Mouse (Mus musculus) neural tube, embryonic 12.5 days (tissue): Measurements from ENCODE around the gene Wipi2. TPM values are rescaled to one million over a fixed set of nuclear protein-coding genes. Genes with fewer than 3 reads are reported as not detected.

Experiments used
- ATAC-seq: fragments of 200-750 bp; cut with Nextera tagmentation; 2 replicates; pipeline ENCODE4 v1.8.0; 2017; ENCODE audit warnings: low read depth, mild to moderate bottlenecking, moderate TSS enrichment, moderate library complexity; ENCODE audit not compliant: low FRiP score
- H3K27ac ChIP-seq: fragments of 300-500 bp; sonication (generic); 2 replicates; pipeline ENCODE4 v1.5.1; 2016
- H3K27me3 ChIP-seq: fragments of 300-500 bp; sonication (generic); replicated peaks from 2 replicates; pipeline ENCODE4 v1.6.1; 2016; ENCODE audit warnings: mild to moderate bottlenecking
- H3K36me3 ChIP-seq: fragments of 300-500 bp; sonication (generic); 2 replicates; pipeline ENCODE4 v1.6.1; 2016; ENCODE audit warnings: mild to moderate bottlenecking
- H3K4me1 ChIP-seq: fragments of 300-500 bp; sonication (generic); 2 replicates; pipeline ENCODE4 v1.6.1; 2016
- H3K4me2 ChIP-seq: fragments of 300-500 bp; sonication (generic); replicated peaks from 2 replicates; pipeline ENCODE4 v1.6.1; 2016; ENCODE audit warnings: mild to moderate bottlenecking
- H3K4me3 ChIP-seq: fragments of 300-500 bp; sonication (generic); 2 replicates; pipeline ENCODE4 v1.5.1; 2016
- H3K9ac ChIP-seq: fragments of 300-500 bp; sonication (generic); 2 replicates; pipeline ENCODE4 v1.6.1; 2016; ENCODE audit warnings: mild to moderate bottlenecking
- H3K9me3 ChIP-seq: fragments of 300-500 bp; sonication (generic); 2 replicates; pipeline ENCODE4 v1.6.1; 2016; ENCODE audit warnings: mild to moderate bottlenecking
- WGBS: fragments of 180-500 bp; shearing (Covaris S2); methylation state at CpG from one replicate; pipeline ENCODE4 v1.1.7; 2016; 5-methylcytosine and 5-hydroxymethylcytosine counted together
- polyA plus RNA-seq: library from polyadenylated mRNA; unstranded; fragments of >200 nt; fragmentation: Nextera tagmentation; extraction: Ambion mirVana; gene quantifications from 2 replicates; pipeline ENCODE4 v1.2.1, GENCODE M21; 2016

Wipi2 gene
- 58.1 and 61.6 TPM in 2 replicates for polyA plus RNA-seq

DNA sequence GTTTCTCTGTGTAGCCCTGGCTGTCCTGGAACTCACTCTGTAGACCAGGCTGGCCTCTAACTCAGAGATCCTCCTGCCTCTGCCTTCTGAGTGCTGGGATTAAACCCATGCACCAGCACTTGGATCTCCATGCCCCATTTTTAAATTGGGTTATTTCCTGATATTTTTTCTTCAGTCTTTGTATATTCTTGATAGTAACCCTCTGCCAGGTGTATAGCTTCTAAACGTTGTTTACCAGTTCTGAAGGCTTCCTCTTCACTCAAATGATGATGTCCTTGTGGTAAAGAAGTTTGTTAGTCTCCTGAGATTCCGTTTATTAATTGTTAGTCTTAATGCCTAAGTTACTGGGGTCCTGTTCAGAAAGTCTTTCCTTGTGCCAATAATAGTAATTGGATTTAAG is at the start of gene Wipi2:
Wipi2 (plus strand) TSS at position 301 of the 400 bp plus-strand sequence.
- H3K4me1 ChIP-seq: peaks cover 12% of the 10 kb centered on the region
- H3K36me3 ChIP-seq: no peaks in the 10 kb centered on the region
- peak within 1 kb of the TSS; percentile 97 for H3K4me2 ChIP-seq
- H3K27me3 ChIP-seq: no peaks in the 10 kb centered on the region
- no peak within 1 kb of the TSS for H3K9ac ChIP-seq
- no peaks in the 10 kb centered on the region for H3K9me3 ChIP-seq
- peak within 1 kb of the TSS; percentile 93; the same call in 1 of the 2 replicates for H3K4me3 ChIP-seq
- H3K27ac ChIP-seq: no peak within 1 kb of the TSS
- ATAC-seq: no peak
- 93% methylated on average over 2 of the region's 2 CpGs for WGBS

- 88% methylated on average over 10 of the region's 10 CpGs for WGBS
- Histone ChIP-seq H3K9ac (no peak overlapping the region), H3K27ac (no peak overlapping the region), H3K36me3 (no peaks in the 10 kb centered on the region), H3K27me3 (no peaks in the 10 kb centered on the region), H3K4me3 (no peak overlapping the region), H3K4me2 (no peak overlapping the region), H3K4me1 (peaks cover 2% of the 10 kb centered on the region), H3K9me3 (0 out of 2 replicates have a peak, but pooled peaks cover 4% of the 10 kb centered on the region)
- ATAC-seq: no peak
Measured at GRCm38 (mm10) chr5:142578192-142578591, 49.3 kb upstream of the Wipi2 start.

DNA sequence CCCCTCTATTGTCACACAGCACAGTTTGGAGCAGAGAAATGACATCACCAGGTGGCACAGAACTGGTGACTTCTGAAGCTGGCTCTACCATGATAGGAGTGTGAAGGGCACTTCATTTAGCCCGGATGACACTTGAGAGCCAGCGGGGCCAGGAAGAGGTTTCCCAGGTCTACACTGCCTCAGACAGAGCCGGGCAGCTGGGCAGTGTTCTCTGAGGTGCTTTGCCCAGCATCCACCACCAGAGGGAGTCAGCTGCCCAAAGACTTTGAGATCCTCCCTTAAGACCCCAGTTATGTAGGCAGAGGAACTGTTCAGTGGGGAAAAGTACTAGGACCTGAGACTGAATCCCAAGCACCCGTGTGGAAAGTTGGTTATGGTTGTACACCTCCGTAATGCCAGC is 46.0 kb upstream of the Wipi2 start:
- H3K36me3 ChIP-seq: no peaks in the 10 kb centered on the region
- H3K9ac ChIP-seq: no peak overlapping the region
- no peaks in the 10 kb centered on the region for H3K27me3 ChIP-seq
- H3K4me2 ChIP-seq: no peak overlapping the region
- H3K9me3 ChIP-seq: 0 out of 2 replicates have a peak, but pooled peaks cover 4% of the 10 kb centered on the region
- H3K4me1 ChIP-seq: peaks cover 8% of the 10 kb centered on the region
- WGBS: 15% methylated on average over 5 of the region's 5 CpGs
- ATAC-seq: no peak
- no peak overlapping the region for H3K4me3 ChIP-seq
- H3K27ac ChIP-seq: no peak overlapping the region

DNA sequence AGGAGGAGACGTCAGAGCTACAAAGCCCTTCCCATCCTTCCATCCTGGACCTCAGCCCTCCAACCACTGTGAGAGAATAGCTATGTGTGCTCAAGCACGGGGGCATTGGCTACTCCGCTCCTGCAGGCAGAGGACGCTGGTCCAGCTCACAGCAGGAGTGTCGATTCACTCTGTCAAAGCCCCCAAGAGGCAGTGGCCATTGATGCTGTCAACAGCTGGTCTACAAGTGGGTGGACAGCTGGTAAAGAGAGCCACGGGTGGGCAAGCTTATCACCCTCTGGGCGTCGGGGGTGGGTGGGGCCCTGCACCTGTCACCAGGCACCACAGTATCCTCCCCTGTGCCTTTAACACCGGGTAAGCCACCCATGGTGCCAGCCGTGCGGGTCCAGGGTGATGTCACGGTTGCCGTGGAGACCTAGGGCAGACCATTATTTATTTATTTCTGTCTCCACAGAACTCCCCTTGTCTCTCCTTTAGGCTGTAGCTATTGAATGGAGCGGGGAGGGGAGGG is 43.8 kb upstream of the Wipi2 start:
- 19% methylated on average over 14 of the region's 14 CpGs for WGBS
- peak overlapping the region; percentile 6; the same call in 1 of the 2 replicates for H3K27ac ChIP-seq

GRCm38 (mm10) chr5:142590953-142591616 is 36.4 kb upstream of the Wipi2 start:
- Histone ChIP-seq H3K9me3 (no peaks in the 10 kb centered on the region), H3K9ac (no peak overlapping the region), H3K4me3 (no peak overlapping the region), H3K27me3 (no peaks in the 10 kb centered on the region), H3K4me1 (peaks cover 10% of the 10 kb centered on the region), H3K36me3 (no peaks in the 10 kb centered on the region), H3K27ac (no peak overlapping the region), H3K4me2 (no peak overlapping the region)
- WGBS: 68% methylated on average over 6 of the region's 6 CpGs
- no peak for ATAC-seq

More for the DNA sequence above, 43.8 kb upstream of the Wipi2 start:
- H3K4me1 ChIP-seq: peaks cover 8% of the 10 kb centered on the region
- no peaks in the 10 kb centered on the region for H3K27me3 ChIP-seq
- H3K4me2 ChIP-seq: peak overlapping the region; percentile 36
- no peaks in the 10 kb centered on the region for H3K36me3 ChIP-seq
- no peak overlapping the region for H3K9ac ChIP-seq
- H3K9me3 ChIP-seq: no peaks in the 10 kb centered on the region
- H3K4me3 ChIP-seq: no peak overlapping the region
- peak; percentile 96 for ATAC-seq

DNA sequence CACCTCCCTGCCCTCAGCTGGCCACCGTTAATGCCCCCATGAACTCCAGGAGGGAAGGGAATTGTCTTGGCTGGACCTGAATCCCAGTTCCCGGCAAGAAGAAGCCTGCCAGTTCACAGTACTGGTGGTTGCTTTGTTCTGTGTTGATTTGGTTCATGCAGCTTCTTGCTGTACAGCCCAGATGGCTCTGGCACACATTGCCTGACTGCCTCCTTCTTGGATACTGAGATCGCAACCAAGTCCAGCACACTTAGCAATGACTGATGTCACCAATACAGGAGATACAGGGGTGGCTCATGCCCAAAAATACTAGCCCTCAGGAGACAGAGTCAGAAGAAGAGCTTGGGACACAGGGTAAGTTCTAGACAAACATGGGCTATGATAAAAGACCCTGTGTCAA is 31.8 kb upstream of the Wipi2 start:
- Histone ChIP-seq H3K27ac (no peak overlapping the region), H3K27me3 (no peaks in the 10 kb centered on the region), H3K9ac (no peak overlapping the region), H3K9me3 (no peaks in the 10 kb centered on the region), H3K4me3 (no peak overlapping the region), H3K4me1 (no peaks in the 10 kb centered on the region), H3K36me3 (no peaks in the 10 kb centered on the region), H3K4me2 (no peak overlapping the region)
- WGBS: 85% methylated on average over 3 of the region's 3 CpGs
- ATAC-seq: no peak

DNA sequence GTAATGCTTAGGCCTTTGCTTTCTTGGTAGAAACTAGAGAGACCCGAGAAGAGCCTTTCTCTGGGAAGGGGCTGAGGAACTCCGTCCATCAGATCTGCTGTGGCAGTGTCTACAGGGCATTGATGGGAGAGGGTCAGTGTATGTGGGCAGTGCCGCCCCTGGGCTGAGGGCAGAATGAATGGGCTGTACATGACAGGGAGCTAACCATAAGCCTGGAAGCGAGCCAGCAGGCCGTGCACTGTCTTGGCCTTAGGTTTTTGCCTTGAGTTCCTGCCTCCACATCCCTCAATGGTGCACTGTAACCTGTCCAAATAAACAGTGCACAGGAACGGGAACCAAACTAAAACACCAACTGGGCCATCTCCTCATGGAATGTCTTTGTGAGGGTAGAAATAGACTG is 30.8 kb upstream of the Wipi2 start:
- Histone ChIP-seq H3K27ac (no peak overlapping the region), H3K9ac (no peak overlapping the region), H3K4me1 (no peaks in the 10 kb centered on the region), H3K9me3 (no peaks in the 10 kb centered on the region), H3K4me3 (no peak overlapping the region), H3K36me3 (no peaks in the 10 kb centered on the region), H3K27me3 (no peaks in the 10 kb centered on the region), H3K4me2 (no peak overlapping the region)
- ATAC-seq: no peak
- WGBS: 85% methylated on average over 6 of the region's 6 CpGs

GRCm38 (mm10) chr5:142597648-142598390 is 29.7 kb upstream of the Wipi2 start:
- Histone ChIP-seq H3K27ac (no peak overlapping the region), H3K4me1 (no peaks in the 10 kb centered on the region), H3K27me3 (no peaks in the 10 kb centered on the region), H3K4me3 (no peak overlapping the region), H3K9me3 (no peaks in the 10 kb centered on the region), H3K36me3 (no peaks in the 10 kb centered on the region), H3K9ac (no peak overlapping the region), H3K4me2 (no peak overlapping the region)
- no peak for ATAC-seq
- 68% methylated on average over 6 of the region's 6 CpGs for WGBS

DNA sequence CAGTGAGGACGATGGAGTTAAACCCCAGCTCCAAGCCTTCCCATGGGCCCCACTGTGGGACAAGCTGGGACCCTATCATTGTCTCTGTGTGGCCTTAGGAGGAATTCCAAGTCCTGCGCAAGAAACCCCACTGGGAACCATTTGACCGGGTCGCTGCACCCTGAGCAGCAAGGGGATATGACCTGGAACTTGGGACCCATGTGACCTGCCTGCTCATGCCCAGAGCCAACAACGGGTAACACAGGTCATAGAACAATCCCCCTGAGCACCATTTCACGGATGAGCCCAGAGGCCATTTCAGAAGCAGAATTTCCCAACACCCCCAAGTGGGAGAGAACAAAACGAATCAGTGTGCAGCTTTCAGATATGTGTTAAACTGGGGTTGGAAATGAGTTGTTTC is 23.1 kb upstream of the Wipi2 start:
- WGBS: 76% methylated on average over 7 of the region's 7 CpGs
- Histone ChIP-seq H3K36me3 (no peaks in the 10 kb centered on the region), H3K9ac (no peak overlapping the region), H3K27ac (no peak overlapping the region), H3K4me2 (no peak overlapping the region), H3K27me3 (peaks cover 18% of the 10 kb centered on the region), H3K9me3 (no peaks in the 10 kb centered on the region), H3K4me1 (peaks cover 9% of the 10 kb centered on the region), H3K4me3 (no peak overlapping the region)
- no peak for ATAC-seq

- no peak for ATAC-seq
- H3K36me3 ChIP-seq: no peaks in the 10 kb centered on the region
- no peak overlapping the region for H3K4me2 ChIP-seq
- WGBS: 87% methylated on average over 12 of the region's 12 CpGs
- H3K9ac ChIP-seq: no peak overlapping the region
- no peak overlapping the region for H3K27ac ChIP-seq
- H3K4me3 ChIP-seq: no peak overlapping the region
- H3K4me1 ChIP-seq: peaks cover 9% of the 10 kb centered on the region
- peaks cover 18% of the 10 kb centered on the region for H3K27me3 ChIP-seq
- no peaks in the 10 kb centered on the region for H3K9me3 ChIP-seq
Measured at GRCm38 (mm10) chr5:142605288-142605687, 22.2 kb upstream of the Wipi2 start.

DNA sequence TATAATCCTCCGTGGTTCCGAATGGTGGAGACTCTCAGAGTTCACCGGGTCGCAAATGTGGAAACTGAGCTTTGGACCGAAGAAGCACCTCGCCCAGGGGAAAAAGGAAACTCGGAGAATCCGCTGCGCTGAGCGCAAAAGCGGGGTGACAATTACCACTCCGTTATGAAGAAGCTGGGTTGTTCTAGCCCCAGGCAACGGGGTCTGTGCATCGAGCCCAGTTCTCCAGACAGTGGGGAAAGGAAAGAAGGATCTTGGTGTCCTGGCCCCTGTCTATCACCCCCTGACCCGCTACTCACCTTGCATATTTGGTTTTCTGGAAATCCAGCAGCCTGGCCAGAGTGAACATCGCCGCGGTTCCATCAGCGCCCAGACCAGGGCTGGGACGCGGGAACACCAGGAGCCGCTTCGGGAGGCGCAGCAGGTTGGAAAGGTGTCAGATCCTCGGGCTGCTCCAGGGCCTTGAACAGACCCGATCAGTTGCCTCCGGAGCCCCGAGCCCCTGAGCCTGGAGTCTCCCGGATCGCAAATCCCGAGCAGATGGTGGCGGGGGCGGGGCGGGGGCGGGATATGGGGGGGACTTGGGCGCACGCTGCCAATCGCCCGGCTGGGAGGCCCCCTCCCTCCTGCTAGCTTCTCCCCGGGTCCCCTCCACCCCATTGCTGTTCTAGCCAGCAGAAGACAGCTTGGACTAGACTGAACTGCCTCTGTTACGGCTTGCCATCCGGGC is 19.1 kb upstream of the Wipi2 start, which contains the start of gene Mmd2:
Mmd2 (minus strand) TSS at position 542 of the 730 bp plus-strand sequence.
- Histone ChIP-seq H3K4me1 (peaks cover 9% of the 10 kb centered on the region), H3K4me3 (peak within 1 kb of the TSS; percentile 38), H3K9ac (peak within 1 kb of the TSS; percentile 64), H3K9me3 (no peaks in the 10 kb centered on the region), H3K27me3 (peaks cover 18% of the 10 kb centered on the region), H3K36me3 (no peaks in the 10 kb centered on the region), H3K4me2 (peak within 1 kb of the TSS; percentile 74), H3K27ac (no peak within 1 kb of the TSS)
- 3% methylated on average over 42 of the region's 42 CpGs for WGBS
- peak; percentile 63 for ATAC-seq

DNA sequence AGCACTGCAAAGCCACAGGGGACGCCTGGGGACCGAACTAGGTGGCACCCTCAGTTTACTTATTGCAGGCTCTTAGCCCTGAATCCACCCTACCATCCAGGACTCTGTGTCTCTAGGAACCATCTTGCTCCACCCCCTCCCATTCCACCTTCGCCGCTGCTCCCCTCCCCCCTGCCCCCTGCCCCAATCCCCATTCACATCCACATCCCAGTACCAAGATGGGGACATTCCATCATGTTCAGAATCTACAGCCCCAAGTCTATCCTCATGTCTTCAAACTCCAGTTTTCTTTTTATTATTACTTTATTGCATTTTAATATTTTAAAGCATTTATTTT is 18.5 kb upstream of the Wipi2 start:
- Histone ChIP-seq H3K4me2 (peak overlapping the region; percentile 74), H3K27ac (no peak overlapping the region), H3K27me3 (peaks cover 18% of the 10 kb centered on the region), H3K36me3 (no peaks in the 10 kb centered on the region), H3K9me3 (no peaks in the 10 kb centered on the region), H3K9ac (peak overlapping the region; percentile 64), H3K4me3 (peak overlapping the region; percentile 38), H3K4me1 (peaks cover 9% of the 10 kb centered on the region)
- 6% methylated on average over 4 of the region's 4 CpGs for WGBS
- ATAC-seq: no peak
